Mouse (Mus musculus) skeletal muscle tissue, adult 2 months (tissue): ENCODE data around the gene Pex1.
"Not testable (repeated sequence)": the region's sequence is repeated elsewhere in the genome, so short reads cannot be mapped to it uniquely, and the experiment has no call there.

Source experiments
- DNase-seq: peaks from one replicate; pipeline ENCODE4 v3.0.0-alpha.2; 2012; ENCODE audit warnings: low read depth, low spot score

Pex1 gene

DNA sequence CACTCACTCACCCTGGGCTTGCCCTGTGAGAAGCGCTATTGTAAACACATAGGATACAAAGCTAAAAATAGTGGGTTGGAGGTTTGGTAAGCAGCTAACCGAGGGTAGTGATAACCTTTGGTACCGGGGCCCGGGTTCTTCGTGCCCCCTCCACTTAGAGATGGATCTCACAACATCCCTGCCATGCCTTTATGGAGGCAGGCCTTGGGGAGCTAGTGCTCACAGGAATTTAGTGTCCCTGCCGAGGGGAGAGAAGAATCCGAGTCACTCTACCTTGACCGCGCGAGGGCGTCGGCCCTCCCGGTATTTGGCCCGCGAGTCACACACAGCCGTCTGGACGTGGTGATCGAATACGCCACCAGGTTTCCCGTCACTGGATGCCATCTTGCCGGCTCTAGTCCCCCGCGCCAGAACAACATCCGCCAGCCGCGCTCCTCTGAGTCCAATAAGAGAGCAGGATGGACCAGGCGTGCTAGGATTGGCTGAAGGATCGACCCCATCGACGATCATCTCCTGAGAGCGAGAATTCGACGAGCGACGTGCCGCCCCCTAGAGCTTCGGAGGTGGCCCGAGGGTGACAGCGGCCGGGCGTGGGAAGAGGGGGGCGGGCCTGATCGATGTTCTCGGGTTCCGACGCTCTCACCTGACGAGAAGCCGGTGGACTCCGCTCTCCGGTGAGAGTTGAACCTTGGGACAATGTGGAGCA, at the start of gene Pex1:
Gene Pex1 (plus strand): TSS at position 374 of the 706 bp plus-strand sequence.
- DNase-seq = peak; percentile 92

DNA sequence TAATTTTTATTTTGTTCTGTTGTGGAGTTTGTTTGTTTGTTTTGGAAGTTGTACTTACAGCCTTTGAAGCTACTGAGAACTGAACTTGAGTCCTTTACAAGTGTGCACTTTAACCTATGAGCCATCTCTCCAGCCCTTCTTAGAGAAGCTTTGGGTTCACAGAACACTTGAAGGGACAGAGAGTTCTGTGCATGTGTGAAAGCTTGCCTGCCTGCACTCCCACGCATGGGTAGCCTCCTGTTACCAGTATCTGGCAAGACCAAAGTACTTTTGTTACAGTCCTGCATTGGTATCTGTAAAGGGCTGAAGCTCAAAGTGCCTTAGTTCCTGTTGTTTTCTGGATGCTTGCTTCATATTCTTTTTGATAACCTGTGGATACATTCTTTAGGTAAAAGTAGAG, 49.6 kb upstream of the Pex1 start:
- DNase-seq = no peak

DNA sequence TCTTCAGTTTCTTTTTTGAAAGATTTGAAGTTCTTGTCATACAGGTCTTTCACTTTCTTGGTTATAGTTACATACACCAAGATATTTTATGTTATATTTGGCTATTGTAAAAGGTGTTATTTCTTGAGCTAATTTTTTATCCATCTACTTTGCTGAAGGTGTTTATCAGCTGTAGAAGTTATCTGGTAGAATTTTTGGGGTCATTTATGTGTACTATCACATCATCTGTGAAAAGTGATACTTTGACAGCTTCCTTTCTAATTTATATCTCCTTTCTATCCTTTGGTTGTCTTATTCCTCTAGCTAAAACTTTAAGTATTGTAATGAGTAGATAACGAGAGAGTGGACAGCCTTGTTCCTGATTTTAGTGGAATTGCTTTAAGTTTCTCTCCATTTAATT, 44.4 kb upstream of the Pex1 start:
- DNase-seq = no peak

DNA sequence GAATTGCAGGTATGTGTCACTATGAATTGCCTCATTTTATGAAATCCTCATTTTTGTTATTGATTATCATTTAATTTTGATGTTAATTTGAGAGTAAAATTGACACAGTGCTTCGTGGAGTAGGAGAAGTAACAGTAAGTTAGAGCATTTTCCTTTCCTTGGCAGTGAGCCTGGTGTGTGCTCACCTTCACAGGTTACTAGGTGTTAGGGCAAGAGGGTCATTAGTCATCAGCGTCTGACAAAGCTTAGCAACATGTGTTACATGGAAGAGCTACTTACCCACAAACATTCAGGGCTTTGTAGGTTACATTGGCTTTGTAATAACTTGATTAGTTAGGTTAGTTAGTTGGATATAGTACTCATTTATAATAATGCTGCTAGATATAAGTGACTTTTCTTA, 41.7 kb upstream of the Pex1 start:
- DNase-seq = no peak

DNA sequence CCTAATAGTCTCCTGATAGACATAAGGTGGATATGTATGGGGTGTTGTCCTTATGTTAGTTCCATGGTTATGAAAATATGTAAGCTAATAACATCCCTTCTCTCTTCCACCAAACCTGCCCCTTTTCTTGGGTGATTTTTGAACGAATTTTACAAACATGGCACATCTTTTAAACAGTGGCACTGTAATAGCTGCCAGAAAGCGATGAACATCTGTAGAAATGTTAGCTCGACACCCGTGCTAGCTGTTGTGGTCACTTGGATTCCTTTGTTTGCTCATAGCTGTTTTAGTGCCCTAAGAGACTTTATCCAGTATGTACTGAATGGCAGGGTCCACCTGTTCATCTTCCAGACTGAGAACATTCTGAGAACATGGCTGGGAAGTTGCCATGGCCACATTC, 24.6 kb upstream of the Pex1 start, which contains the start of gene 1700109H08Rik:
Gene 1700109H08Rik (plus strand): TSS at position 301 of the 400 bp plus-strand sequence.
- DNase-seq = no peak

DNA sequence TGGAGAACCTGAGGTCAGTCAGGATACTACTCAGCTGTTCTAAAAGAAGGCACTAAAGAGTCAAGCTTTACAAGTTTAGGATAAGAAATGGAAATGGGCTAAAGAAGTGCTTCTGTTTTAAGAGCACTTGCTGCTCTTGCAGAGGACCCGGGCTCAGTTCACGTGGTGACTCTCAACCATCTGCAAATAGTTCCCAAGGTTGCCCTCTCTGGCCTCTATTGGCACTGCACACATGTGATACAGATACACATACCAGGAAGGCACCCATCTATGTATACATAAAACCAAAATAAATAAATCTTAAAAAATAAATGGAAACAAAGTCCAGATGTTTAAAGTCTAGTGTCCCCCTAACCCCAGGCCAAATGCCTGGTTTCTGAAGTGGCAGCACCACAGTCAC, 21.0 kb upstream of the Pex1 start:
- no peak for DNase-seq

DNA sequence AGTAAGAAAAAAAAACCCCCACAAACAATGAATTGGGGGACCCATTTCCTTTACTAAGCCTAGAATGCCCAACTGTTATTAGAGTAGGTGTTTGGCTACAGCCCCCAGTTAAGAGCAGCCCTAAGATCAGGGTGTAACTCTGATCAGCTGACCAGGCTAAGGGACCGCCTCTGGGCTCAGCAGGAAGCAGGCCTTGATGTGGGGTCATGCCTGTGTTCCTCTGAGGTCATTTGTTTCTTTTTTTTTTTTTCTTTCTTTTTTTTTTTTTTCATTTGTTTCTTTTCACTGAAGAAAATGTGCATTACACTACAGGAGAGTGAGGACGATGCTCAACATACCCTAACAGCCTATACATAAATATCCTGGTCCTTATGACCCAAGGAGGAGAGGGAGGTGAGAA, 17.9 kb upstream of the Pex1 start:
- DNase-seq = no peak

DNA sequence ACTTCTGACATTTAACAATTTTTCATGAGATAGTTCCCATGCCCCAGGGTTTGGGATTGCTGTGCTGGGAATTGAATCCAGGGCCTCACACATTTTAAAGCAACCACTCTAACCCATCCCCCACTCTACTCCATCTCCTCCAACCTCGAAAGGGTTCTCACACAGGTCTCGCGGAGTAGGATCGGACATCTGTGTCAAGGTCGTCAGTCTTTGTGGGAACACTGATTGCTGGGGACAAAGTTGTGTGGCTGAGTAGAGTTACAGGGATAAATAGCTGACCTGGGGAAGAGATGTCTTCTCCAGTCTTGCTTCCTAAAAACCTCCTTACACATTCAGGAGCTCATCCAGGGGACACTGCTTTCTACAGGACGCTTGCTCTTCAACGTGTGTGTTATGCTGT, 16.8 kb upstream of the Pex1 start:
- no peak for DNase-seq

DNA sequence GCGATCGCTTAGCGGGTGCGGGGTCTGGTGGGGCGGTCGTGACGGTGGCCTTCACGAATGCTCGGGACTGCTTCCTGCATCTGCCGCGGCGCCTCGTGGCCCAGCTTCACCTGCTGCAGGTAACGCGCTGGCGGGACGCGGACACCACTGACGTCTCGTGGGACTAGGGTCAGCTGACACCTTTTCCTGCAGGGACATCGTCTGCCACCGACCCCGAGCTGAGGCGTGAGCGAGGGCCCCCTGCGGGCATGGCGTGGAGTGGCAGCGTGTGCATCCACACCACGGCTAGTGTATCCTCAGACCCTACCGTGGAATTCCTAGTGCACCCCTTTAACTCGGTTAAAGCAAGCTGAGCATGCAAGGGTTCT, 517 bp downstream of the Pex1 start, which contains the start of gene Rbm48:
Gene Rbm48 (minus strand): TSS at position 187 of the 368 bp plus-strand sequence.
- peak; percentile 64 for DNase-seq

DNA sequence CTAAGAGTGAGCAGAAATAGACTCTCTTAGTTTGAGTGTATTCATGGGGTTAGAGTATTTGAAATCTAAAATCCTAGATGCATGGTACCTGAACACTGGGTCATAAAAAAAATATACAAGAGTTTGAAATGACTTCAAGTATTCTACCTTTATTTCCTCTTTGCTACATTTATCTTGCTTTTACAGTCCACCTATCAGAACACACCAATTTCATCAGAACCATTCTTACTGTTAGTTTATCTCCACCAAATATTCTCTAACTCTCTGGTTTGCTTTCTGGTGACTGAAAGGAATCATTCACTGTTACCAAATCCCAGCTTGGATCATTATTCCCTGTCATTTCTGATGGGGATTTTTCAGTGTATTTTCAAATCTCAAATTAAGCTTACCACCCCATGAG, 1.3 kb downstream of the Pex1 start:
- DNase-seq = no peak

DNA sequence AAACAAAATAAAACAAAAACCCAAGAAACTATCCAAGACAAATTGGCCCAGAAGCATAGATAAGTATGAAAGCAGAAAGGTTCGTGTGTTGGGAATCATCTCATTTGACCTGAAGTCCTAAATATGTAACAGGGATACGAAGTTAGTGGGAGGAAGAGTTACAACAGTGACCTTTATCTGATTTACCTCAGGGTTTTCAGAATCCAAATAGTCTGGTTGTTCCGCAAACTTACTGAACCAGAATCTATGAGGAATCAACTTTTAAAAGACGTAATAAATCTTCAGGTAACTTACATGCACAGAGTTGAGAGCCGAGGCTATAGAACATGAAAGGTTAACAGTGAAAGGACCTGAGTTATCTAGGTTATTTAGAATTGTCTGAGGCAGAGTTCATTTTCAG, 2.9 kb downstream of the Pex1 start:
- DNase-seq = no peak

DNA sequence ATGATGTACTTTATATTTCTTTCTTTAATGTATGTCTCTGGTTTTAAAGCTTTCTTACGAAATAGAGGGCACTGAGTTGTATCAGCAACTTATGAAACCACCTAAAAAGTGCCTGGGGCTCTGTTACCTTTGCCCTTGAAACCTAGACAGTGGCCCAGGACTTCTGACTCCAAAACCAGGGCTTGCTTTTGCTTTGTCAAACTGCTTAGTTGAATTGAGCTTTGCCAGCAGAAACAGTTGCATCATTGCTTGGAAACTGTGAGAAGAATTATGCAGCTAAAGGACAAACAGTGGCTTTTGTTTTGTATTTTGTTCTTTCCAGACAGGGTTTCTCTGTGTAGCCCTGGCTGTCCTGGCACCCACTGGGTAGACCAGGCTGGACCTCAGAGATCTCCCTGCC, 4.4 kb downstream of the Pex1 start:
- DNase-seq = no peak

DNA sequence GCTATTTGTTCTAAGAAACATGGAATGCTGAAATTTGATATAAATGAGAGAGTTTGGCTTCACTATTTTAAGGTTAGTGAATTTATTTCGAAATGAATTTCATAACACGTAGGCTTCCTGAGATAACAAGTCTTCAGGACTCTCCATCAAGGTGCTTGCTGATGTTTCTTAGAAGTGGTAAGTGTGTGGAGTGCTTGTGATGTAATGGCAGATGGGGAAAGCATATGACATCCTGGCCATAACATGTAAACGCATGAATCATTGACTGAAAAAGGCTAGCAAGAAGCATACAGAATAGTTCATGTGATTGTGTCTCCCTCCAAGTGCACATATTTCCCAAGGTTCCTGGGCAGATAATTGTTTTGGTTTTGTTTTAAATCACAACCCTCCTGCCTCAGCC, 4.9 kb downstream of the Pex1 start:
- DNase-seq = no peak

DNA sequence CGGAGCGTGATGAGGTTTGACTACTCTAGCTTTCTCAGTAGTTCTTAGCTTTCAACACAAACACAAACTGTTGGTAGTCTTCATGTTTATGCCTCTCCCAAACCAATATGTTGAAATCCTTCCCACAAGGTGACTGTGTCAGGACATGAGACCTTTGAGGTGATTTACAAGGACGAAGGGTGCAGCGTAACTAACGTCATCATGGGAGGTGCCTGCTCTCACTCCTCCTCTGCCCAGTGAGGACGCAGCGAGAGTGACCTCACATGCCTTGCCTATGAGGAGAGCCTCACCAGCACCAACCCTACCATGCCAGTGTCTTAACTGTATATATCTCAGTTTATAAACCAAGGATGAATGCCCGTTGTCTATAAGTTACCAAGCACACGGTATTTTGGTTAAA, 11.2 kb downstream of the Pex1 start:
- DNase-seq = no peak

DNA sequence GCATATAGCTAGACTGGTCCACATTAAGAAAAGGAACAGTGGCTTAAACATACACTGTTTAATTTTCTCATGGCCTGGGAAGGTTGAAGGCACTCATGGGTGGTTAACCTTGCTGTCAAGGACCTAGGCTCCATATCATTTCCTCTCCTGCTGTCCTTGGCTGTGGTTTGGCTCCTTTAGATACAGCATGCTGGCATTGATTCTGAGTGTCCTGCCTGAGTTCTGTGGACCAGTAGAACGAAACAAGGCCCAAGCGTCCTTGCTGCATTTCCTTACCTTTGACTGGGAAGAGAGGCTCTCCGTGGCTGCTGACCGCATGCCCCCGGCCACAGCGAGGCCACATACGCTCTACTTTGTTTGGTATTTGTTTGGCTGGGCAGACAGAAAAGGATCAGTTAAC, 13.4 kb downstream of the Pex1 start:
- no peak for DNase-seq

DNA sequence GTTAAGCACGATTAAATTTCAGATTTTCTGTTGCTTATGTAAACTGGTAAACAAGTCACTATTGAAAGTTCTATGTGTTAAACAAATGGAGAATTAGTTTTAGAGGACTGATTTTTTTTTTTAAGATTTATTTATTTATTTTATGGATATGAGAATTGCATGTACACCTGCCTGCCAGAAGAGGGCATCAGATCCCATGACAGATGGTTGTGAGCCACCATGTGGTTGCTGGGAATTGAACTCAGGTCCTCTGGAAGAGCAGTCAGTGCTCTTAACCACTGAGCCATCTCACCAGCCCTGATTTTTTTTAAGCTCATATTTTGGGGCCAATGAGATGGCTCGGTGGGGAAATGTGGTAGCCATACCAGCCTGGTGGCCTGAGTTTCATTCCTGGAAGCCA, 16.0 kb downstream of the Pex1 start:
- not testable (repeated sequence) for DNase-seq

DNA sequence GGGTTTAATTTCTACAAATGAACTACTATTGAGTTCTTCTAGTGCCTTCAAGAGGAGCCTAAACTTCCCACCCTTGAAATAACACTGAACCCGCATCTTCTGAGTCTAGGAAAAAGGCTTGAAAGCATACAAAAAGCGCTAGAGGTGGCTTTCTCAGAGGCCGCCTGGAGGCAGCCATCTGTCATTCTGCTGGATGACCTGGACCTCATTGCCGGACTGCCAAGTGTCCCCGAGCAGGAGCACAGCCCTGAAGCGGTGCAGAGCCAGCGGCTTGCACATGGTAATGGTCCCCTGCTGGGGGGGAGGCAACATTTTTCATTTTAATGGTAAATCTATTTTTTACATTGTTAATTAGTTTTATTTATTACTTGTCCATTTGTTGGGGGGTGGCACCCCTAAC, 24.6 kb downstream of the Pex1 start:
- DNase-seq = no peak

DNA sequence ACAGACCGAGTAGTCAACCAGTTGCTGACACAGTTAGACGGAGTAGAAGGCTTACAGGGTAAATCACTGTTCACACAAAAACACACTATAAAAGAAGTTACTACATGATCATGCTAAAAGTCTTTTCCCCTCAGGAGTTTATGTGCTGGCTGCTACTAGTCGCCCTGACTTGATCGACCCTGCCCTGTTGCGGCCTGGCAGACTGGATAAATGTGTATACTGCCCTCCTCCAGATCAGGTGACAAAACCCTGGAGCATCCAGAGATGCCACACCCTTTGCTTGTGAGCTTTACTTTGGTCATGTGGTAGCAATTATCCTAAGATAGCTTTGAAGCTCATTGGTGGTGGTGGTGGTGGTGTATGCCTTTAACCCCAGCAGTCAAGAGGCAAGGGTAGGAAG, 34.2 kb downstream of the Pex1 start:
- DNase-seq = no peak

DNA sequence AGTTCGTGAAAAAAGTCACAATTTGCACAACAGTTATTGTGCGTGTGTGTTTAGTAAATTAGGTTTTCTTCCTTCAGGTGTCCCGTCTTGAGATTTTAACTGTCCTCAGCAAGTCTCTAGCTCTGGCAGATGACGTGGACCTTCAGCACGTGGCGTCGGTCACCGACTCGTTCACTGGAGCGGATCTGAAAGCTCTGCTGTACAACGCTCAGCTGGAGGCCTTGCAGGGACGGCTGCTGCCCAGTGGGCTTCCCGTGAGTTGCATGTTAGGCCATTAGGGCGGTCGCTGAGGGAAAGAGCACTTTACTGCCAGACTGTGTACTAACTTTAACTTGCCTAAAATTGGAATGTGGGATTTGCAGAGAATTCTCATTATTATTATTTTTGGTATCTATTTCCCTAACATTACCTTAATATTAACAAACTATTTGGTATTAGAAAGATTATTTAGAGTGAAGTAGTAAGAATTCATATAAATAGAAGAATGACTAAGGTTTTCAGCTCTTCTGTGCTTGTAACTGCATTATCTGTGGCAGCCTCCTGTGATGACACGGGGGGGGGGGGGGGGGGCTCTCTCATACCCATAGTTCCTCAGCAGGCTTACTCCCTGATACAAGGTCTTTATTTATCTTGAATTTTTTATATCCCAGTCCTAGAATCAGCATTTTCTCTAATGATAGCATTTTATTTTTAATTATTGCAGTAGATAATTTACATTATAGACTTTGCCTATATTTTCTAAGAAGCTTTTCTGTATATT, 35.8 kb downstream of the Pex1 start:
- DNase-seq = no peak

DNA sequence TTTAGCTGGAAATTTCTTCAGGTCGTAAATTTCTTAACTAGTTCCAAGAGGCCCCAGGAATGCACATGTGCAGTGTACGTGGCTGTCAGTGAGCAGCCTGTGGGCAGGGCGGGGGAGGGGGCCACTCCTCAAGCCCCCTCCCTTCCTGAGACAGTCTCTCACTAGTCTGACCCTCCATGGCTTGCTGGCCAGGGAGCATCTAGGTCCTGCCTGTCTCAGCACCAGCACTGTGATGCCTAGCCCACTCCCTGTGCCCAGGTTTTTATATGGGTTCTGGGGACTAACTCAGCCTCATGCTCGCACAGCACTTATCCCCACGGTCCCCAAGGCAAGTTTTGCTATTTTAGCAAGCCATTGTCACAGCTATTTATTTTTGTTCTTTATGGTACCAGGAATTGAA, 36.4 kb downstream of the Pex1 start:
- no peak for DNase-seq

DNA sequence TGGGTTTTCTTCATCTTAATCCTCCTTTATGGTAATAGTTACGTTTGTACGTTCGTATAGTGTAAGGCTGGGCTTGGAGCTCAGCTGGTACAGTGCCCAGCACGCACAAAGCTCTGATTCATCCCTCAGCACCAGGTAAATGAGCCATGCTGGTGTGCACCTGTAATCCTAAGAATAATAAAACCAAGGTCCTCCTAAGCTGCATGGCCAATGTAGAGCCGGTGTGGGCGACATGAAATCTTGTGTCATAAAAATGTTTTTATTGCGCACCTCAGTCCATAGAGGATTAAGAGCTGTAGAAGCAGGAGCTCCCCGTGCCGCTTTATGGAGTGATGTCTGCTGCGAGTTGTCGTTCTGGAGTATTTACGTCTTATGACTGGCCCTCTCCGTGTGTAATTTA, 37.4 kb downstream of the Pex1 start:
- DNase-seq = no peak

DNA sequence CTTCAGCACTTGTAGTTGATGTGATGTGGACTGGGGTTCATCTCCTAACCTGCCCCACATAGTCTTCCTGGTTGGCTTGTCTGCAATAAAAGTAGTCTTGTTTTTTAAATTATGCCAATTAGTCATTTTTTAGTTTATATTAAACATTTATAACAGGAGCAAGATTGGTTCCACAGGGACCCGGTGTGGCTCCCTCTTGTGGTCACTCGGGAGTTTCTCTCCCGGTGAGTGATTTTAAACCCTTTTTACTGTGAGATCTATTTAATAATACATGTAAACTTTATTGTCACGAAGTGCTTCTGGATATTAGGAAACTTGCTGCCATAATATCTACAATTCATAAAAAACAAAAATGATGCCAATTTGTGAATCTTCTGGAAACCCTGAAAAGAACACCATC, 38.1 kb downstream of the Pex1 start:
- DNase-seq = no peak

DNA sequence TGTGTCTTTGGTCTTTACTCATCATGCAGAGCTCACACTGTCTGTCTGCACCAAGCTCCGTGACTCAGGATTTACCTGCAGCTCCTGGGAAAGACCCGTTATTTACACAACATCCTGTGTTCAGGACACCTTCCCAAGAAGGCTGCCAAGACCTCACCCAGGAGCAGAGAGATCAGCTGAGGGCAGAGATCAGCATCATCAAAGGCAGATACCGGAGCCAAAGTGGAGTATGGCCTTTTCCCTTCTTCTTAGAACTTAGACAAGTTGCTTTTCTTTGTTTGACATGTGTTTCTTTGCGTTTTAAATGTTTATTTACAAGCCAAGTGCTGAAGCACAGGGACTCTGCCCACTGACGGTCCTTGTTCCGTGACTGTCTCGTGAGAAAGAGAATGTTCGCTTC, 39.4 kb downstream of the Pex1 start:
- no peak for DNase-seq
